Mouse (Mus musculus) liver, adult 2 months (tissue): ENCODE data around the gene Timm44. TPM values are rescaled to one million over a fixed set of nuclear protein-coding genes. Genes with fewer than 3 reads are reported as not detected.

Experiments
- DNase-seq: peaks from one replicate; pipeline ENCODE4 v3.0.0-alpha.2; 2011; ENCODE audit warnings: low read depth, low spot score; ENCODE audit errors: extremely low read depth
- H3K27ac ChIP-seq: fragments of 200-500 bp; replicated peaks from 2 replicates; pipeline ENCODE4 v1.5.1; 2012; ENCODE audit warnings: low read depth, mild to moderate bottlenecking, control low read depth, inconsistent platforms, low read length; ENCODE audit not compliant: insufficient read depth
- H3K27me3 ChIP-seq: fragments of 200-500 bp; 2 replicates; pipeline ENCODE4 v1.6.1; 2012; ENCODE audit warnings: mild to moderate bottlenecking, moderate library complexity, low read length, inconsistent platforms; ENCODE audit not compliant: control insufficient read depth, insufficient read depth
- H3K36me3 ChIP-seq: fragments of 200-500 bp; 2 replicates; pipeline ENCODE4 v1.6.1; 2012; ENCODE audit warnings: low read length, inconsistent platforms; ENCODE audit not compliant: control insufficient read depth, insufficient read depth
- H3K4me1 ChIP-seq: fragments of 200-500 bp; 2 replicates; pipeline ENCODE4 v1.6.1; 2011; ENCODE audit warnings: low read length; ENCODE audit not compliant: control insufficient read depth, insufficient read depth
- H3K4me3 ChIP-seq: fragments of 200-500 bp; 2 replicates; pipeline ENCODE4 v1.5.1; 2011; ENCODE audit warnings: low read depth, mild to moderate bottlenecking, control low read depth, low read length, moderate library complexity; ENCODE audit not compliant: insufficient read depth
- H3K79me2 ChIP-seq: fragments of 200-500 bp; 2 replicates; pipeline ENCODE4 v1.6.1; 2012; ENCODE audit warnings: inconsistent platforms, mild to moderate bottlenecking, low read length, moderate library complexity; ENCODE audit not compliant: control insufficient read depth, insufficient read depth
- H3K9ac ChIP-seq: fragments of 200-500 bp; 2 replicates; pipeline ENCODE4 v1.6.1; 2012; ENCODE audit warnings: low read depth, mild to moderate bottlenecking, control low read depth, inconsistent platforms, low read length
- CTCF ChIP-seq: fragments of 200-500 bp; IDR thresholded peaks from 2 replicates; pipeline ENCODE4 v1.5.1; 2011; ENCODE audit warnings: low read depth, low read length, control low read depth
- POLR2A ChIP-seq: fragments of 200-500 bp; IDR thresholded peaks from 2 replicates; pipeline ENCODE4 v1.6.1; 2011; ENCODE audit warnings: low read length, control low read depth; ENCODE audit not compliant: insufficient read depth; ENCODE audit errors: extremely low read depth
- WGBS: fragments of 180-500 bp; shearing (Covaris S2); methylation state at CpG from one replicate; pipeline ENCODE4 v1.1.7; 2018; 5-methylcytosine and 5-hydroxymethylcytosine counted together
- polyA plus RNA-seq: library from polyadenylated mRNA; depleted of rRNA; stranded (reverse); fragments of >200 nt; gene quantifications from 2 replicates; pipeline ENCODE4 v1.2.3, GENCODE M21; 2012
- total RNA-seq: library from RNA; depleted of rRNA; stranded (reverse); fragments of >200 nt; gene quantifications from 2 replicates; pipeline ENCODE4 v1.2.3, GENCODE M21; 2014

Timm44 gene
- total and polyA plus RNA-seq, 2 experiments, result 39.0 to 61.2 TPM

DNA sequence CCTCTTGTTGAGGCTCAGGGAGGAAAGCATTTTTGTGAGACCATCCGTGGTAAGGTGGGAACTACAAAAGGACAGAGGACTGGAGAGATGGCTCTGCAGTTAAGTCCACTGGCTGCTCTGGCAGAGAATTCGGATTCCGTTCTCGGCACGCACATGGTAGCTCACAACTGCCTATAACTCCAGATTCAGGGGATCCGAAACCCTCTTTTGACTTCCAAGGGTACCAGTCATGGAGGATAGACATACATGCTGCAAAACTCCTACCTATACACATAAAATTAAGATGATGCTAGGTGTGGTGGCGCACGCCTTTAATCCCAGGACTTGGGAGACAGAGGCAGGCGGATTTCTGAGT lies 375 bp upstream of the Timm44 start:
- Histone ChIP-seq H3K4me3 (peak overlapping the region; percentile 56), H3K4me1 (peaks cover 4% of the 10 kb centered on the region; the same call in 1 of the 2 replicates), H3K79me2 (peaks cover 3% of the 10 kb centered on the region; the same call in 1 of the 2 replicates), H3K27ac (peak overlapping the region; percentile 78), H3K27me3 (no peaks in the 10 kb centered on the region), H3K9ac (peak overlapping the region; percentile 63), H3K36me3 (peaks cover 13% of the 10 kb centered on the region)
- no peak for DNase-seq
- TF ChIP-seq POLR2A (no peak), CTCF (no peak)
- WGBS, result 20% methylated on average over 9 of the region's 9 CpGs

GRCm38 (mm10) chr8:4269609-4270008 lies 6.1 kb downstream of the Timm44 start:
- peaks cover 1% of the 10 kb centered on the region; the same call in 1 of the 2 replicates for H3K4me1 ChIP-seq
- no peaks in the 10 kb centered on the region for H3K27me3 ChIP-seq
- peaks cover under 1% of the 10 kb centered on the region; the same call in 1 of the 2 replicates for H3K79me2 ChIP-seq
- H3K27ac ChIP-seq, result no peak overlapping the region
- H3K9ac ChIP-seq, result no peak overlapping the region
- no peak overlapping the region for H3K4me3 ChIP-seq
- TF ChIP-seq POLR2A (no peak), CTCF (no peak)
- 66% methylated on average over 6 of the region's 6 CpGs for WGBS
- peaks cover 48% of the 10 kb centered on the region for H3K36me3 ChIP-seq
- no peak for DNase-seq

DNA sequence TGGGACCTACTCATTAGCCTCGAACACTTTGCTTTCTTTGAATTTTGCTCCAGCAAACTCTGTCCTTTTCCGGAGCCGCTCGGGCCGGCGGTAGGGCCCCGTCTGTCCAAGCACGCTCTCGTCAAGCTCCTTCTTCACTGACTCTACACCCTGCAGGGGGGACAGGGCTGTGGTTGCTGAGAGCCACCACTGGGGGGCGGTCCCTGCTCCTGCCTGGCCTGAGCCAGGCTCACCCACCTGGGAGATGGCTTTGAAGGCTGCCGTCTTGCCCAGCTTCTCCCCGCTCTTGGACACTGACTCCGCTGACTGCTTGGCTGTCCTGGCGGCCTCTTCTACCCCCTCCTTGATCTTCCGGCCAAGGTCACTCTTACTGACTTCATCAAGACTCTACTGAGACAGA lies 8.1 kb downstream of the Timm44 start:
- H3K9ac ChIP-seq, result no peak overlapping the region
- no peaks in the 10 kb centered on the region for H3K27me3 ChIP-seq
- peaks cover 40% of the 10 kb centered on the region for H3K36me3 ChIP-seq
- no peak overlapping the region for H3K27ac ChIP-seq
- TF ChIP-seq CTCF (peak; percentile 59), POLR2A (no peak)
- no peak for DNase-seq
- no peak overlapping the region for H3K4me3 ChIP-seq
- 89% methylated on average over 15 of the region's 15 CpGs for WGBS
- no peaks in the 10 kb centered on the region for H3K4me1 ChIP-seq
- no peaks in the 10 kb centered on the region for H3K79me2 ChIP-seq

DNA sequence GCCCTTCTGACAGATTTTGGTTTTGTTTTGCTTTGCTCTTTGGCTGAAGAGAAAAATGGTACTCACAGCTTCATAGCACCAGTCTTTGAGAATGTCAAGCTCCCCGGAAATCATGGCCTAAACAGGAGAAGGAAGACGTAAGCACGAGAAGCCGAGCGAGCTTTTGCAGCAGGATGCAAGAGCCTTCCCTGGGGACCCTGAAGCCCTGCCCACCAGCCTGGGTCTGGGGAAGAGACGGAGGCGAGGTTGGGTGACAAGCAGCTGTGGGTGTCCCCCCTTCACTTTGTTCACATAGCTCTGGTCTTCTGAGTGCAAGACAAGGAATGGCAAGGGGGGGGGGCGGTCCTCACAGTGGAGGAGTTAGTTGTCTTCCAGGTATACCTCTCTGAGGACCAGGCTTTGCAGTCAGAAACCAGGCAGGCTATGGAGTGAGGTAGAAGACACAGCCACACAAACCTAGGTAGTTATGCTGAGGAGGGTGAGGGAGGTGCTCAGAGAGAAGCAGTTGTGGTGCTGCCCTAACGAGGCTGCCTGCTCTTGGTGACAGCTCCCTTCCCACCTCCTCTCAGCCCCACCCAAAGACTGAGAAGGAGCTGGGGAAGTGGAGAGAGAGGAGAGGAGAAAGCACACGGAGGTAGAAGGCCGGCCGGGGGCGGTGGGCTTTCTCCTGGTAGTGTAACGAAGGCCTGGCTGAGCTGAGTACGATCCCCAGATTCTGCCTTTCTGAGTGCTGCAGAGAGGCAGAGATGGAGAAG lies 10.4 kb downstream of the Timm44 start:
- Histone ChIP-seq H3K4me1 (no peaks in the 10 kb centered on the region), H3K79me2 (no peaks in the 10 kb centered on the region), H3K27ac (no peak overlapping the region), H3K9ac (no peak overlapping the region), H3K36me3 (peaks cover 37% of the 10 kb centered on the region), H3K4me3 (no peak overlapping the region), H3K27me3 (no peaks in the 10 kb centered on the region)
- no peak for DNase-seq
- no peak for TF ChIP-seq CTCF
- no peak for TF ChIP-seq POLR2A
- 92% methylated on average over 15 of the region's 15 CpGs for WGBS

DNA sequence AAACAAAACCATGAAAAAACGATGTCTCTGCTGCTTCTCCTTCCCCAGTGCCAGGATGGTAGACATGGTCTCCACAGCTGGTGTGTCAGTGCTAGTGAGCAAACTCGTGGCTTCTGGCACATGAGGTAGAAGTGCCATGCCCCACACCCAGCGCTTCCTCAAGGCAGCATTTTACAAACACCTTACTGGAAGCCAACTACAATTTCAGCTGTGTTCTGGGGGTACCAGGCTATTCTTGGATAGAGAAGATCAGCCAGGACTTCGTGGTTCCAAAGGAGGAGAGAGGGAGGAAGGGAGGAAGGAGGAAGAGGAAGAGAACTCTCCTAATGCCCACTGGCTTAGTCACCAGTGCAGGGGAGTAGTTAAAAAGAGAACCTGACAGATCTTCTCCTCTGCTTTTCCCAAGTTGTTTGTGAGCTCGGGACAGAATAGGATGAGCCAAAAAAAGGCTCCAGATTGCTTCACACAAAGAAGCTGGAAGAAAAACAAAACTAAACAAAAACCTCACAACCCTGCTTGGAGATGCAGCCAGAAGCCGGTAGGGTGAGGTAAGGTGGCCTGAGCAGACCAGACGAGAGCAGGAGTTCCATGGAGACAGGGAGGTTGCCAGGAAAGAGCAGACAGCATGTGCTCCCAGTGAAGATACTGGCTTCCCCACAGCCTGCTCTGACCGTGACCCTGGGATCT lies 12.5 kb downstream of the Timm44 start:
- Histone ChIP-seq H3K36me3 (peaks cover 20% of the 10 kb centered on the region), H3K4me3 (no peak overlapping the region), H3K79me2 (no peaks in the 10 kb centered on the region), H3K27me3 (no peaks in the 10 kb centered on the region), H3K4me1 (0 out of 2 replicates have a peak, but pooled peaks cover 3% of the 10 kb centered on the region), H3K9ac (no peak overlapping the region), H3K27ac (no peak overlapping the region)
- DNase-seq, result no peak
- TF ChIP-seq POLR2A (no peak), CTCF (no peak)
- WGBS, result 77% methylated on average over 8 of the region's 8 CpGs

- H3K4me3 ChIP-seq, result no peak overlapping the region
- H3K9ac ChIP-seq, result no peak overlapping the region
- WGBS, result 92% methylated on average over 4 of the region's 4 CpGs
- DNase-seq, result no peak
- 0 out of 2 replicates have a peak, but pooled peaks cover 3% of the 10 kb centered on the region for H3K4me1 ChIP-seq
- H3K27me3 ChIP-seq, result no peaks in the 10 kb centered on the region
- peaks cover 5% of the 10 kb centered on the region for H3K36me3 ChIP-seq
- no peak overlapping the region for H3K27ac ChIP-seq
- TF ChIP-seq POLR2A (no peak), CTCF (no peak)
- no peaks in the 10 kb centered on the region for H3K79me2 ChIP-seq
Measured at GRCm38 (mm10) chr8:4259805-4260170, 15.9 kb downstream of the Timm44 start.
